Mouse (Mus musculus): ENCODE measurements at regions not wholly inside any gene's neighbourhood (a gene's known extent, or its start where the extent isn't known, plus 50 kb on each side); places are given as distances from the start of the nearest gene placed in this dataset.

DNA sequence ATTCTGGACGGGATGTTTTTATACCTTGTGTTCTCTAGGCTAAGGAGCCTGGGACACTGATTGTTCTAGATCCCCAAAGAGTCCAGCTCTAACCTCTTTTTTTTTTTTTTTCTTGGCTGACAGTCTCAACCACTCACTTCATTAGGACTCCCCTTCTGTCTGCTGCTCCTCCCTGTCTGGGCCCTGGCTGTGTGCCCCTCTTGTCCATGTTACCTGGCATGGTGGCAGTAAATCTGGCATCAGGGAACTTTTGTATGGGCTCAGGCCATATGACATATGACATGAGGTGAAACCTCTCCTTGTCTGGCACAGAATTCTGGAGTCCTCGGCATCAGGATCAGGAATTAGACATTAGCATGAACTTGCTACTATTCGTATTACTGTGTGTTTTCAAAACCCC is 717.5 kb downstream of the Vrk1 start:
- 60% methylated on average over 3 of the region's 3 CpGs for WGBS
- Histone ChIP-seq H3K27me3 (ENCODE audit: control insufficient read depth, insufficient read depth, low read length) (no peaks in the 10 kb centered on the region), H3K27ac (ENCODE audit: insufficient read depth, low read length) (no peak overlapping the region), H3K4me3 (replicated peaks; ENCODE audit: insufficient read depth, low read depth, low read length) (no peak overlapping the region), H3K4me1 (ENCODE audit: control insufficient read depth, insufficient read depth, low read length) (no peaks in the 10 kb centered on the region)
- DNase-seq = no peak
- TF ChIP-seq POLR2A (IDR thresholded peaks at IDR 0.05; ENCODE audit: borderline replicate concordance, insufficient read depth, low read length) (no peak), CTCF (IDR thresholded peaks at IDR 0.05; ENCODE audit: borderline replicate concordance, insufficient read depth, low read depth, low read length) (no peak)

DNA sequence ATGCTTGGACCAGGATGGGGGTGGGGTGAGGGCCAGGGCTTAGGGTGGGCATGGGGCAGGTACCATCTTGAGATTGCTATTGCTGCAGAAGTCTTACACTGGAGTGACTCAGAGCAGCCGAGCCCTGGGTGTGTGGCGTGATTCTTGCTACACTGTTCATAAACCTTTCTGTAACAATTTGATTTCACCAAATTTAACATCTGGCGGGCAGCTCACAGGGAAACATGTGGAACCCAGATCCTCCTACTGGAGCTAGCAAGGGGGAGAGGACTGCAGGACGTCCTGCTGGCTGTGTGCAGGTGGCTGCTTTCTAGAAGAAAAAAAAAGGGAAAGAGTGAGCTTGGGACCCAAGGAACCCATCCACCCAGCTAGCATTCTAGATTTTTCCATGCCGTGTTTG is 719.7 kb downstream of the Vrk1 start:
- no peaks in the 10 kb centered on the region for H3K27me3 ChIP-seq (ENCODE audit: control insufficient read depth, insufficient read depth, low read length)
- H3K4me3 ChIP-seq (replicated peaks; ENCODE audit: insufficient read depth, low read depth, low read length) = no peak overlapping the region
- H3K27ac ChIP-seq (ENCODE audit: insufficient read depth, low read length) = no peak overlapping the region
- DNase-seq = no peak
- no peak for TF ChIP-seq POLR2A (IDR thresholded peaks at IDR 0.05; ENCODE audit: borderline replicate concordance, insufficient read depth, low read length)
- TF ChIP-seq CTCF (IDR thresholded peaks at IDR 0.05; ENCODE audit: borderline replicate concordance, insufficient read depth, low read depth, low read length) = no peak
- 84% methylated on average over 5 of the region's 5 CpGs for WGBS
- no peaks in the 10 kb centered on the region for H3K4me1 ChIP-seq (ENCODE audit: control insufficient read depth, insufficient read depth, low read length)

DNA sequence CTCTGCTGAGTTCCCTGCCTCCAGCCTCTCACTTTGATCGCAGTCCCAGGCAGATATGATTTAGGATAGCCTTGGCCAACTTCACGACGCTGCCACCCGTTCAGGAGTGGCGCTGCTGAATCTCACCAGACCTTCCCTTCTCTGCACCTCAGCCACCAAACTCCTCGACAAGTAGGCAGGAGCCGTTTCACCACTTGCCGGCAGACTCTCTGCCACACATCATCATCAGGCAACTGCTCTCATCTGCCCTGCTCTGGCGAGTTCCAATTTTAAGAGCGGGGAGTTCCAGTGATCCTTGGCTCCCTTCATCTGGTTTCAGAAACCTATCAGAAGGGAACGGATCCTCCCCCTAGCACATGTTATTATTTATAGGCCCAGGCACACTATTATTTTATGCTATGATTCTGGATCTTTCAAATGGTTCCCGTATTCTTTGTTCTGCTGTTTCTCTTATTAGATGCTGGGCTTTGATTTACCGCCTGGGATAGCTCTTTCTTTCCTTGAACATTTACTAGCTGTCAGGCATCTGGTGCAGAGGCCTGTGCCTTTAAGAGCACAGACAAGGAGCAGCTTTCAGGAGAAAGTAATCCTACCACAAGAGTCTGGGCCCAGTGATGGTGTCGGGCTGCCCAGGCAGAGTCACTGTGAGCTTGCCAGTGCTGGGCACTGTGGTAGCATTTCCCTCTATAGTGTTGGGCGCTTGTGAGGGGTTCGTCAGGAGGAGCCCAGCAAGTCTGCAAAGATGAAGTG is 722.3 kb downstream of the Vrk1 start:
- no peak overlapping the region for H3K27ac ChIP-seq (ENCODE audit: insufficient read depth, low read length)
- no peak for DNase-seq
- 75% methylated on average over 16 of the region's 16 CpGs for WGBS
- H3K4me1 ChIP-seq (ENCODE audit: control insufficient read depth, insufficient read depth, low read length) = no peaks in the 10 kb centered on the region
- TF ChIP-seq POLR2A (IDR thresholded peaks at IDR 0.05; ENCODE audit: borderline replicate concordance, insufficient read depth, low read length) (no peak), CTCF (IDR thresholded peaks at IDR 0.05; ENCODE audit: borderline replicate concordance, insufficient read depth, low read depth, low read length) (no peak)
- no peaks in the 10 kb centered on the region for H3K27me3 ChIP-seq (ENCODE audit: control insufficient read depth, insufficient read depth, low read length)
- H3K4me3 ChIP-seq (replicated peaks; ENCODE audit: insufficient read depth, low read depth, low read length) = no peak overlapping the region

DNA sequence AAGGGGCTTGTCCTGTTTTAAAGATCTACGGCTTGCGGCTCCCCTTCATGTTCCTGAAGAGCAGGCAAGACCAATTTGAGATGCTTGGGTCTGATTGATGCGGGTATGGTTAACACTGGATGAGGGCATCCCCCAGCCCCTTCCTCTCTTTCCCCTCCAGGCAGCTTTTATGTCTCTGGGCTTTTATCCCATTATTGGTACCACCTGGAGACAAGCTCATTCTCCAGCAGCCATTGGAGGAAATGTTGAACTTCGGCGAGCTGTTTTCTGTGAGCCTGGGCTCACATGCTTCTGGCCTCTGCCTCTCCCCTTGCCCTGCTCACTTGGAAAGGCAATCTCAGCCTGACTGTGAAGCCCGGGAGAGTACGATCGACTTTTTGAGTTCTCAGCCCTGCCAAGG is 738.7 kb downstream of the Vrk1 start:
- 81% methylated on average over 8 of the region's 8 CpGs for WGBS
- no peak for DNase-seq
- TF ChIP-seq POLR2A (IDR thresholded peaks at IDR 0.05; ENCODE audit: borderline replicate concordance, insufficient read depth, low read length) (no peak), CTCF (IDR thresholded peaks at IDR 0.05; ENCODE audit: borderline replicate concordance, insufficient read depth, low read depth, low read length) (no peak)
- H3K4me3 ChIP-seq (replicated peaks; ENCODE audit: insufficient read depth, low read depth, low read length) = no peak overlapping the region
- no peaks in the 10 kb centered on the region for H3K27me3 ChIP-seq (ENCODE audit: control insufficient read depth, insufficient read depth, low read length)
- no peak overlapping the region for H3K27ac ChIP-seq (ENCODE audit: insufficient read depth, low read length)
- no peaks in the 10 kb centered on the region for H3K4me1 ChIP-seq (ENCODE audit: control insufficient read depth, insufficient read depth, low read length)

DNA sequence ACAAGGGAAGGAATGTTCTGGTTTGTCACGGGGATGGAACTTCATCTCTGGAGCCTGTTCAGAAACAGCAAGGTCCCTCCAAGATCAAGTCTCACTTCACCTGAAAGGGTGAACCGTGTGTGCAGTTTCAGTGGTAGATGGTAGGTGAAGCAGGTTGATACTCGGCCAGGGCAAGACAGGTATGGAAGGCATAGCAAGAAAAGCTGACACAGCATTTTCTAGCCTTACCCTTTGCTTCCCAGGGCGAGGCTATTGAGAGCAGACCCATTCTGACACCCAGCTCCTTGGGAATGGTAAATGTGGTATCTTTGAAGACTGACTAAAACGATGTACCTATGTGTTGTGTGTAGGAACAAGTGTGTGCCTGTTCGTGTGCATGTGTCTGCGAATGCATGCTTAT is 724.9 kb upstream of the 3110018I06Rik start:
- DNase-seq = no peak
- no peak overlapping the region for H3K4me3 ChIP-seq (replicated peaks; ENCODE audit: insufficient read depth, low read depth, low read length)
- WGBS = 87% methylated on average over 7 of the region's 7 CpGs

DNA sequence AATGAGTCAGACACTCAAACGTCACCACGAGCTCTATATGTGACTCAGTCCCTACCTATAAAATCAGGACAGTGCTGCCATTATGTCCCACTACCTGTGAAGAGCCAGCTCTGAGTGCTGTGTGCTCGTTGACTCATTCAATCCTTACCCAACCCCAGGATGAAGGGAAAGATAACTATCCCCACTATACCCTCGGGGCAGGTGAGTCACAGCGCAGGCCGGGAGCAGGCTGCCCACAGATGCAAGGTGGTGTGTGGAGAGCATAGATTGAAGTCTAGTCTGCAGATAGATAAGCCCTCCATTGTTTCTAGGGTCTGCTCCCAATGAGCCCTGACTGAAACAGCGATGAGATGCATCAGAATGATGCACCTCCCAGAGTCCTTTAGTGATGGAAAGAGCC is 723.9 kb upstream of the 3110018I06Rik start:
- H3K4me1 ChIP-seq (ENCODE audit: control insufficient read depth, insufficient read depth, low read length) = no peaks in the 10 kb centered on the region
- no peak overlapping the region for H3K27ac ChIP-seq (ENCODE audit: insufficient read depth, low read length)
- no peaks in the 10 kb centered on the region for H3K27me3 ChIP-seq (ENCODE audit: control insufficient read depth, insufficient read depth, low read length)
- no peak overlapping the region for H3K4me3 ChIP-seq (replicated peaks; ENCODE audit: insufficient read depth, low read depth, low read length)
- 87% methylated on average over 7 of the region's 7 CpGs for WGBS
- TF ChIP-seq CTCF (IDR thresholded peaks at IDR 0.05; ENCODE audit: borderline replicate concordance, insufficient read depth, low read depth, low read length) (no peak), POLR2A (IDR thresholded peaks at IDR 0.05; ENCODE audit: borderline replicate concordance, insufficient read depth, low read length) (no peak)
- DNase-seq = no peak

More for the DNA sequence above, 724.9 kb upstream of the 3110018I06Rik start:
- H3K27ac ChIP-seq (ENCODE audit: insufficient read depth, low read length) = no peak overlapping the region
- no peaks in the 10 kb centered on the region for H3K4me1 ChIP-seq (ENCODE audit: control insufficient read depth, insufficient read depth, low read length)
- no peak for TF ChIP-seq CTCF (IDR thresholded peaks at IDR 0.05; ENCODE audit: borderline replicate concordance, insufficient read depth, low read depth, low read length)
- no peak for TF ChIP-seq POLR2A (IDR thresholded peaks at IDR 0.05; ENCODE audit: borderline replicate concordance, insufficient read depth, low read length)
- H3K27me3 ChIP-seq (ENCODE audit: control insufficient read depth, insufficient read depth, low read length) = no peaks in the 10 kb centered on the region

DNA sequence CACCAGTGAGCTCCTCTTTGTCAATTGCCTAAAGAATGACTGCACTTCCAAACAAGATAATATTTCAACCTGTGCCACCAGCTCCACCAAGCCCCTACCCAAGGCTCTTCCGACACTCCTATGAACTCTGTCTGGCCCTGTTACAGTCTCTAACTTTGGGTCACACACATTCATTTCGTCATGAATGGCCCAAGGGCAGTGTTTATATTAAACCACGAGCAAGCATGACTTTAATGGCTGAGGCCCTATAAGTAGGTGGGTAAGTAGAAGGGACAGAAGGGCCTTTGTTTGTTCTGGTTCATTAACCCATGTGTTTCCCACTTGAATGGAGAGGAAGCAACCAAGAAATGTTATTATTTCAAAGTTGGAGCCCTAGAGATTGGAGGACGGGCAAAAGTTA is 714.9 kb upstream of the 3110018I06Rik start:
- no peaks in the 10 kb centered on the region for H3K27me3 ChIP-seq (ENCODE audit: control insufficient read depth, insufficient read depth, low read length)
- H3K4me1 ChIP-seq (ENCODE audit: control insufficient read depth, insufficient read depth, low read length) = no peaks in the 10 kb centered on the region
- DNase-seq = no peak
- WGBS = 79% methylated on average over 4 of the region's 4 CpGs
- TF ChIP-seq CTCF (IDR thresholded peaks at IDR 0.05; ENCODE audit: borderline replicate concordance, insufficient read depth, low read depth, low read length) (no peak), POLR2A (IDR thresholded peaks at IDR 0.05; ENCODE audit: borderline replicate concordance, insufficient read depth, low read length) (no peak)
- no peak overlapping the region for H3K4me3 ChIP-seq (replicated peaks; ENCODE audit: insufficient read depth, low read depth, low read length)
- no peak overlapping the region for H3K27ac ChIP-seq (ENCODE audit: insufficient read depth, low read length)

DNA sequence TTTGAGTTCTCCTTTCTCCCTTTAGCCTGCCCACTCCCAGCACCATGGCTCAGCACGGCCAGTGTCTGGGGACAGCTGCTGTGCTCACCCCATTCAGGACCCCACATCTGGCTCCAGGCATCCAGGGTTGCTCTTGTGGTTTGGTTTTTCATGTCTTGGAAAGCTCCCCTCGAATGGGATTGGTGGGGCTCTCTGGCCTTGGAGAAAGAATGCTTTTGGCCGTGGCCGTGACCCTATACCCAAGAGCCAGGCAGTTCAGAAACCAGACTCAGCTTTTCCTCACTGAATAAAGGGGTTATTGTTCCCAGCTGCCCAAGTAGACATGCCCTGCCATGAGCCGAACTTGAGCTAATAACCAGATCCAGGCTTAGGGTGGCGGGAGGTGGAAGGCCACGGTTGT is 691.8 kb upstream of the 3110018I06Rik start:
- no peak for DNase-seq
- WGBS = 71% methylated on average over 7 of the region's 7 CpGs
- TF ChIP-seq POLR2A (IDR thresholded peaks at IDR 0.05; ENCODE audit: borderline replicate concordance, insufficient read depth, low read length) = no peak
- no peak for TF ChIP-seq CTCF (IDR thresholded peaks at IDR 0.05; ENCODE audit: borderline replicate concordance, insufficient read depth, low read depth, low read length)
- Histone ChIP-seq H3K27ac (ENCODE audit: insufficient read depth, low read length) (no peak overlapping the region), H3K4me1 (ENCODE audit: control insufficient read depth, insufficient read depth, low read length) (no peaks in the 10 kb centered on the region), H3K4me3 (replicated peaks; ENCODE audit: insufficient read depth, low read depth, low read length) (no peak overlapping the region), H3K27me3 (ENCODE audit: control insufficient read depth, insufficient read depth, low read length) (no peaks in the 10 kb centered on the region)

Data from cerebellum, adult 2 months (tissue).